Mouse (Mus musculus) C2C12 (cell line): ENCODE data around the gene Ndufb8. TPM values are rescaled to one million over a fixed set of nuclear protein-coding genes. Genes with fewer than 3 reads are reported as not detected.

ENCODE experiments used
- H3K27me3 ChIP-seq: one replicate; pipeline ENCODE4 v1.6.1; 2011; ENCODE audit not compliant: control insufficient read depth, insufficient read depth, insufficient read length
- H3K36me3 ChIP-seq: one replicate; pipeline ENCODE4 v1.6.1; 2011; ENCODE audit not compliant: control insufficient read depth, insufficient read depth
- H3K4me3 ChIP-seq: one replicate; pipeline ENCODE4 v1.5.1; 2011; ENCODE audit warnings: mild to moderate bottlenecking, control low read depth; ENCODE audit not compliant: poor library complexity, insufficient read depth, severe bottlenecking
- H3K79me2 ChIP-seq: one replicate; pipeline ENCODE4 v1.6.1; 2011; ENCODE audit not compliant: control insufficient read depth, insufficient read depth
- H3K79me3 ChIP-seq: one replicate; pipeline ENCODE4 v1.6.1; 2011; ENCODE audit warnings: low read depth, control low read depth
- H3ac ChIP-seq: one replicate; pipeline ENCODE3; 2011; ENCODE audit warnings: low read depth; ENCODE audit not compliant: control insufficient read depth, insufficient read length
- CEBPB ChIP-seq: IDR thresholded peaks from one replicate; pipeline ENCODE4 v1.6.1; 2011; ENCODE audit warnings: low read depth, mild to moderate bottlenecking, control low read depth, moderate library complexity
- CTCF ChIP-seq: IDR thresholded peaks from one replicate; pipeline ENCODE4 v1.5.1; 2011; ENCODE audit not compliant: control insufficient read depth, insufficient read depth, insufficient read length
- FOSL1 ChIP-seq: IDR thresholded peaks from one replicate; pipeline ENCODE4 v1.8.0; 2011; ENCODE audit warnings: mild to moderate bottlenecking, low read length; ENCODE audit not compliant: poor library complexity, insufficient read depth, severe bottlenecking
- MAX ChIP-seq: IDR thresholded peaks from one replicate; pipeline ENCODE4 v1.6.1; 2011; ENCODE audit warnings: mild to moderate bottlenecking, control low read depth
- MYOD1 ChIP-seq: IDR thresholded peaks from one replicate; pipeline ENCODE4 v1.6.1; 2011; ENCODE audit warnings: low read depth; ENCODE audit not compliant: control insufficient read depth, insufficient read length
- MYOG ChIP-seq: IDR thresholded peaks from one replicate; pipeline ENCODE4 v1.6.1; 2011; ENCODE audit not compliant: control insufficient read depth, insufficient read length; ENCODE audit errors: extremely low read depth
- USF1 ChIP-seq: IDR thresholded peaks from one replicate; pipeline ENCODE4 v1.6.1; 2011; ENCODE audit warnings: low read depth, mild to moderate bottlenecking, control low read depth, moderate library complexity
- polyA plus RNA-seq: library from polyadenylated mRNA; unstranded; fragments of >200 nt; fragmentation: generic; extraction: Trizol; gene quantifications from one replicate; pipeline ENCODE4 v1.2.1, GENCODE M21; 2012; ENCODE audit warnings: missing spikeins

Ndufb8 gene
- polyA plus RNA-seq, 1 experiment: 473 TPM

DNA sequence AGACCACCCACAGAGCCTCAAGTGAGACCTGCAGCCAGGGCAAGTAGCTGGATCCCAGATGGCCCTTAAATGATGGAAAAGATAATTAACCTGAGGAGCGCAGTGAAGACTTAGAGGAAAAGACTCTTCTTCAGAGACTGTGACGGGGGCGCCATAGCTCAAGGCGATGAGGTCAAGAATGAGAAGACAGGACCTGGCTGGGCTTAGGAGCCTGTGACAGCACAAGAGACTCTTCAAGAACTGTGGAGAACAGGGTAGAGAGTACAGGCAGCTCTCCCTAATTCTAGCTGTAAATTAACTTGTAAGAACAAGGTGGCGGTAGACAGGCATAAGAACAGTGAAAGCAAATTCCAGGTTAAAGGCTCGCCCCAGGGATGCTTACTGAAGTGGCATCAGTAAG, 53.3 kb downstream of the Ndufb8 start:
- Histone ChIP-seq H3K36me3 (no peaks in the 10 kb centered on the region), H3ac (no peak overlapping the region), H3K79me3 (no peaks in the 10 kb centered on the region), H3K4me3 (no peak overlapping the region), H3K79me2 (no peaks in the 10 kb centered on the region), H3K27me3 (peaks cover 46% of the 10 kb centered on the region)
- TF ChIP-seq FOSL1: no peak
- TF ChIP-seq MYOG: no peak
- no peak for TF ChIP-seq MAX
- no peak for TF ChIP-seq CEBPB
- no peak for TF ChIP-seq USF1
- no peak for TF ChIP-seq CTCF
- no peak for TF ChIP-seq MYOD1

DNA sequence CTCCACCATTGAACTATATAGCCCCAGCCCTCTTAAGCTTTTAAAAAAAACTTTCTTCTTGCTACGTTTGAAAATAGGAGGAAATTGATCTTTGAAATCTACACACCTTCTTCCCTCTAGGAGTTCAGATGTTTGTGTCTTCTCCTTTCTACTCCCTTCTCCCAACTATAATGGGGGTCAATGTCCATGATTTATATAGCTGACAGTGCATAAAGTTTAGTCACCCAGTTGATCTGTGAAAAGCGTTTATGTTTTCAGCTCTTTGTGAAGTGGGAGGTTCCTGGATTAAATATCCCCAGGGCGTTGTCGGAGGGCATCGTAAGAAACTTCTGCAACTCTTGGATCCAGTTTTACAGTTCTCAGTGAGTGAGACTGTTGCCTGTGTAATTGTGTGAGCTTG, 55.0 kb downstream of the Ndufb8 start:
- H3ac ChIP-seq: no peak overlapping the region
- H3K27me3 ChIP-seq: peaks cover 48% of the 10 kb centered on the region
- H3K79me2 ChIP-seq: no peaks in the 10 kb centered on the region
- H3K4me3 ChIP-seq: no peak overlapping the region
- H3K79me3 ChIP-seq: no peaks in the 10 kb centered on the region
- H3K36me3 ChIP-seq: no peaks in the 10 kb centered on the region
- TF ChIP-seq MYOG (no peak), FOSL1 (no peak), USF1 (no peak)

DNA sequence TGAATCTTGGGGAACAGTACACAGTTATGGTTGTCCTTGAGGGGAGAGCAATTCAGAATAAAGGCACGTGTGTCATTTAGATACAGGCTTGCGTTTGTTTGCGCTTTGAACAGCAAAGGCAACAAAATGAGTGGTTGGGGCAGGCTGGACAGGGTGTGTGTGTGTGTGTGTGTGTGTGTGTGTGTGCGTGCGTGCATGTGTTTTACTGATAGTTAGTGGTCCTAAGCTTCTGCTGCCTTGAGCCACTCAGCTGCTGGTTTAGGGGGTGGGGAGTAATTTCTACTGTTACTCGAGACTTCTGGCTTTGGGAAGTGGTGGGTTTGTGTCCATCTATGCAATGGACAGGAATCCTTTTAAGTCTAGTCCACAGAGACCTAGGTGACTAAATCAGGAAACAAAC, 56.3 kb downstream of the Ndufb8 start:
- no peaks in the 10 kb centered on the region for H3K36me3 ChIP-seq
- no peaks in the 10 kb centered on the region for H3K79me3 ChIP-seq
- no peak overlapping the region for H3ac ChIP-seq
- no peak overlapping the region for H3K4me3 ChIP-seq
- H3K79me2 ChIP-seq: no peaks in the 10 kb centered on the region
- TF ChIP-seq USF1 (no peak), FOSL1 (no peak), CTCF (no peak), MAX (no peak), CEBPB (no peak), MYOG (no peak), MYOD1 (no peak)
- peaks cover 48% of the 10 kb centered on the region for H3K27me3 ChIP-seq

Other genes starting within 250 kb of the Ndufb8 start
- 0.05 TPM for gene Scd4, start 222.3 kb downstream of the Ndufb8 start, polyA plus RNA-seq
- 47.1 TPM for gene Scd1, start 147.6 kb downstream of the Ndufb8 start, polyA plus RNA-seq
- not detected for gene Wnt8b, start 62.0 kb downstream of the Ndufb8 start, polyA plus RNA-seq
- gene Sec31b, start 9.6 kb downstream of the Ndufb8 start, polyA plus RNA-seq: 0.01 TPM
- gene Gm20538, start 2.6 kb downstream of the Ndufb8 start, polyA plus RNA-seq: not detected
- gene Hif1an, start 7.4 kb upstream of the Ndufb8 start, polyA plus RNA-seq: 13.5 TPM
- not detected for gene Pax2, start 200.6 kb upstream of the Ndufb8 start, polyA plus RNA-seq